Mouse (Mus musculus): ENCODE measurements around the gene Tmem50b. TPM values are rescaled to one million over a fixed set of nuclear protein-coding genes. Genes with fewer than 3 reads are reported as not detected.

The Tmem50b gene
- total RNA-seq, 1 experiment, result 11.8 TPM

DNA sequence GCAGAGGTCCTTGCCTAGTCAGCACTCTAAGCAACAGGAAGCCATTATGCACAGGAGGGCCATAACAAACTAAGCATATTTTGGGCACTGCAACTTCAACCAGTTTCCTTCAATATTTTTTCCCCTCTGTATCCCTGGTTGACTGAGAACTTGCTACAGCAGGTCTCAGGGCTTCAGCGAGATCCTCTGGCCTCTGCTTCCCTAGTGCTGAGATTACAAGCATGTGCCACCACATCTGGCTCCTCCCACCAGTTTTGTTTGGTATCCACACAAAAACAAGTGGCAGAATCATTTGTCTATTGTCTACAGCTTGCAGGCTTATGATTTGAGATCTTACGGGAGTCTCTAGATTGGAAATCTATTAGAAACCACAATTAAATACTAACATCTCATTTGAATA lies 47.3 kb upstream of the Tmem50b start:
- H3K9me3 ChIP-seq (ENCODE audit: control insufficient read depth, insufficient read depth, low read depth, low read length), result no peaks in the 10 kb centered on the region
- peaks cover 30% of the 10 kb centered on the region for H3K36me3 ChIP-seq (ENCODE audit: control insufficient read depth, insufficient read depth, low read length, poor library complexity, severe bottlenecking)
- H3K4me3 ChIP-seq (ENCODE audit: insufficient read depth in 1 of 2, low read depth in 1 of 2, low read length in 2 of 2, poor library complexity in 1 of 2, severe bottlenecking in 1 of 2), result peak overlapping the region in 1 of 2 experiments; percentile 46; a peak in 2 of 4 replicates
- H3K4me1 ChIP-seq (ENCODE audit: control insufficient read depth in 2 of 2, insufficient read depth in 2 of 2, low read length in 2 of 2, poor library complexity in 1 of 2), result peaks cover 2 to 3% of the 10 kb centered on the region in 2 experiments; a peak in 2 of 4 replicates
- in situ Hi-C loops (cut with MboI; ENCODE audit: low sequenced_read_pairs in 2 of 2, unreplicated experiment in 2 of 2), result no loop called here
- TF ChIP-seq CHD2 (IDR thresholded peaks at IDR 0.05; ENCODE audit: low read depth, low read length), result no peak
- no peak for TF ChIP-seq HCFC1 (IDR thresholded peaks at IDR 0.05; ENCODE audit: borderline replicate concordance, insufficient read depth, low read length)
- TF ChIP-seq ZC3H11A (IDR thresholded peaks at IDR 0.05; ENCODE audit: borderline replicate concordance, low read depth, low read length), result no peak
- no peak for TF ChIP-seq ZNF384 (IDR thresholded peaks at IDR 0.05; ENCODE audit: low read depth, low read length)
- no peak for TF ChIP-seq MAFK (IDR thresholded peaks at IDR 0.05; ENCODE audit: insufficient read depth, low read depth, low read length)
- no peak for DNase-seq (ENCODE audit: low read depth, low spot score)
- H3K9ac ChIP-seq (ENCODE audit: insufficient read depth, low read depth, low read length, poor library complexity, severe bottlenecking), result peak overlapping the region; percentile 47; the same call in 1 of the 2 replicates
- H3K27ac ChIP-seq (ENCODE audit: insufficient read depth, low read depth, low read length, poor library complexity, severe bottlenecking), result no peak overlapping the region

DNA sequence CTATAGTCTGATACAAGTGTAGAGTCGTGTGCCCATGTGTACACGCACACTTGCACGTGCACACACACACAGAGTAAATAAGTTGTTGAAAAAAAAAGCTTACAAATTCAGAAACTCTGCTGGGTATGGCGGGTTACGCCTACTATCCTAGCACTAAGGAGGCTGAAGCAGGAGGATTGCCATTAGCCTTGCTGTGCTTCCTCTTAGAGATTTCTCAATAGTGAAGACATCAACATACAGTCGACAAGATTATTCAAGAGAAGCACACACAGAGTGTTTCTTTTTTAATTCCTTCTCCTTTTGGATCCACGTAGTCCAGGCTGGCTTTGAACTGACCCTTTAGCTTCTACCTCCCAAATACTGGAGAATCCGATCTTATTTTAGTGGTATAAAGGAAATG lies 42.6 kb upstream of the Tmem50b start:
- no peak for DNase-seq (ENCODE audit: low read depth, low spot score)
- Histone ChIP-seq H3K9me3 (ENCODE audit: control insufficient read depth, insufficient read depth, low read depth, low read length) (no peaks in the 10 kb centered on the region), H3K4me1 (ENCODE audit: control insufficient read depth in 2 of 2, insufficient read depth in 2 of 2, low read length in 2 of 2, poor library complexity in 1 of 2) (peaks cover 0 to 2% of the 10 kb centered on the region in 2 experiments; a peak in 1 of 4 replicates), H3K4me3 (ENCODE audit: insufficient read depth in 1 of 2, low read depth in 1 of 2, low read length in 2 of 2, poor library complexity in 1 of 2, severe bottlenecking in 1 of 2) (no peak overlapping the region), H3K27ac (ENCODE audit: insufficient read depth, low read depth, low read length, poor library complexity, severe bottlenecking) (no peak overlapping the region), H3K36me3 (ENCODE audit: control insufficient read depth, insufficient read depth, low read length, poor library complexity, severe bottlenecking) (peaks cover 68% of the 10 kb centered on the region), H3K9ac (ENCODE audit: insufficient read depth, low read depth, low read length, poor library complexity, severe bottlenecking) (no peak overlapping the region)
- no peak for TF ChIP-seq ZC3H11A (IDR thresholded peaks at IDR 0.05; ENCODE audit: borderline replicate concordance, low read depth, low read length)
- no peak for TF ChIP-seq MAFK (IDR thresholded peaks at IDR 0.05; ENCODE audit: insufficient read depth, low read depth, low read length)
- TF ChIP-seq ZNF384 (IDR thresholded peaks at IDR 0.05; ENCODE audit: low read depth, low read length), result no peak
- TF ChIP-seq CHD2 (IDR thresholded peaks at IDR 0.05; ENCODE audit: low read depth, low read length), result no peak
- no peak for TF ChIP-seq HCFC1 (IDR thresholded peaks at IDR 0.05; ENCODE audit: borderline replicate concordance, insufficient read depth, low read length)
- in situ Hi-C loops (cut with MboI; ENCODE audit: low sequenced_read_pairs in 2 of 2, unreplicated experiment in 2 of 2), result no loop called here

DNA sequence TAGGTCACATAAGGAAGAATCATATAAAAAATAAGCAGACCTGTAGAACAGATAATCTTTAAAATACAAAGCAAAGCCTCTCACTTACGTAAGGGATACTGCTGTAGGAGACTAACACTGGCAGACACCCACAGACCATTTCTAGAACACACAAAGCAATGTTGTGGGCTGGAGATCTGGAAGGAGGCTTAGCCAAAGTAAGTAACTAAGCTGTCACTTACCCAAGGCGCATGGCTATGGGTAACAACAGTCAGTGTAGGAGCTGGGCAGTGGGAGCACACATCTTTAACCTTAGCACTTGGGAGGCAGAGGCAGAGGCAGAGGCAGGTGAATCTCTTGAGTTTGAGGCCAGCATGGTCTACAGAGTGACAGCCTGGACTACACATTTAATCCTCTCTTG lies 42.0 kb upstream of the Tmem50b start:
- in situ Hi-C loops (cut with MboI; ENCODE audit: low sequenced_read_pairs in 2 of 2, unreplicated experiment in 2 of 2), result no loop called here

DNA sequence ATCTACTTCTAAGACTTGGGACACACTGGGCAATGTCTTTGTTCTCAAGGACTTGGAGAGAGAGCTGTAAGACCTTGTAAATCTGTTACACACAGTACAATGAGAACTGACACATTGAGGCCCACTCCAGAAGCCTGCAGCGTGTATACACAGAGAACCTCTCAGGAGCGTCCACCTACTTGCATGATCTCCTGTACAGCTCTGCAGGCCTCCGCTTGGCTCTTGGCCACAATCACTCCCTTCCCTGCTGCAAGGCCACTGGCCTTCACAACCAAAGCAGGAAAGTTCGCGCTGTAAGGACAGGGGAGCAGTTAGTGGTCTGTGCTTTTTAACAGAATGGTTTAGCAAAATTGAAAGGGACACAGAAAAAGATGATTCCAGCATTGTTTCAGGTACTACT lies 41.6 kb upstream of the Tmem50b start:
- DNase-seq (ENCODE audit: low read depth, low spot score), result no peak

More for the DNA sequence above, 42.0 kb upstream of the Tmem50b start:
- no peak overlapping the region for H3K4me3 ChIP-seq (ENCODE audit: insufficient read depth in 1 of 2, low read depth in 1 of 2, low read length in 2 of 2, poor library complexity in 1 of 2, severe bottlenecking in 1 of 2)
- no peaks in the 10 kb centered on the region for H3K9me3 ChIP-seq (ENCODE audit: control insufficient read depth, insufficient read depth, low read depth, low read length)
- no peak overlapping the region for H3K27ac ChIP-seq (ENCODE audit: insufficient read depth, low read depth, low read length, poor library complexity, severe bottlenecking)
- H3K4me1 ChIP-seq (ENCODE audit: control insufficient read depth in 2 of 2, insufficient read depth in 2 of 2, low read length in 2 of 2, poor library complexity in 1 of 2), result no peaks in the 10 kb centered on the region; a peak in 1 of 4 replicates
- H3K36me3 ChIP-seq (ENCODE audit: control insufficient read depth, insufficient read depth, low read length, poor library complexity, severe bottlenecking), result peaks cover 69% of the 10 kb centered on the region
- no peak for DNase-seq (ENCODE audit: low read depth, low spot score)
- no peak overlapping the region for H3K9ac ChIP-seq (ENCODE audit: insufficient read depth, low read depth, low read length, poor library complexity, severe bottlenecking)
- TF ChIP-seq HCFC1 (IDR thresholded peaks at IDR 0.05; ENCODE audit: borderline replicate concordance, insufficient read depth, low read length), result no peak
- TF ChIP-seq CHD2 (IDR thresholded peaks at IDR 0.05; ENCODE audit: low read depth, low read length), result no peak
- TF ChIP-seq ZC3H11A (IDR thresholded peaks at IDR 0.05; ENCODE audit: borderline replicate concordance, low read depth, low read length), result no peak
- TF ChIP-seq ZNF384 (IDR thresholded peaks at IDR 0.05; ENCODE audit: low read depth, low read length), result no peak
- no peak for TF ChIP-seq MAFK (IDR thresholded peaks at IDR 0.05; ENCODE audit: insufficient read depth, low read depth, low read length)

More for the DNA sequence above, 41.6 kb upstream of the Tmem50b start:
- Histone ChIP-seq H3K36me3 (ENCODE audit: control insufficient read depth, insufficient read depth, low read length, poor library complexity, severe bottlenecking) (peaks cover 69% of the 10 kb centered on the region), H3K27ac (ENCODE audit: insufficient read depth, low read depth, low read length, poor library complexity, severe bottlenecking) (no peak overlapping the region), H3K4me3 (ENCODE audit: insufficient read depth in 1 of 2, low read depth in 1 of 2, low read length in 2 of 2, poor library complexity in 1 of 2, severe bottlenecking in 1 of 2) (no peak overlapping the region), H3K9ac (ENCODE audit: insufficient read depth, low read depth, low read length, poor library complexity, severe bottlenecking) (no peak overlapping the region), H3K9me3 (ENCODE audit: control insufficient read depth, insufficient read depth, low read depth, low read length) (no peaks in the 10 kb centered on the region), H3K4me1 (ENCODE audit: control insufficient read depth in 2 of 2, insufficient read depth in 2 of 2, low read length in 2 of 2, poor library complexity in 1 of 2) (no peaks in the 10 kb centered on the region; a peak in 1 of 4 replicates)
- no peak for TF ChIP-seq MAFK (IDR thresholded peaks at IDR 0.05; ENCODE audit: insufficient read depth, low read depth, low read length)
- TF ChIP-seq CHD2 (IDR thresholded peaks at IDR 0.05; ENCODE audit: low read depth, low read length), result no peak
- TF ChIP-seq HCFC1 (IDR thresholded peaks at IDR 0.05; ENCODE audit: borderline replicate concordance, insufficient read depth, low read length), result no peak
- no peak for TF ChIP-seq ZC3H11A (IDR thresholded peaks at IDR 0.05; ENCODE audit: borderline replicate concordance, low read depth, low read length)
- no peak for TF ChIP-seq ZNF384 (IDR thresholded peaks at IDR 0.05; ENCODE audit: low read depth, low read length)
- in situ Hi-C loops (cut with MboI; ENCODE audit: low sequenced_read_pairs in 2 of 2, unreplicated experiment in 2 of 2), result no loop called here
